Mouse (Mus musculus) mouse trophoblast stem cell (cell line): ENCODE results near the gene Tbc1d30.

ENCODE experiments used
- in situ Hi-C, 2 experiments: fragments of 300-500 bp; cut with MseI, MboI; formaldehyde crosslinking; loops; 2 replicates in 1 of 2; 3 replicates in 1 of 2; pipeline ENCODE4 v1.15.1; 2025

Gene Tbc1d30

GRCm38 (mm10) chr10:121314186-121314585 lies 36.9 kb downstream of the Tbc1d30 start:
- in situ Hi-C loops = no loop called here

GRCm38 (mm10) chr10:121313049-121313448 lies 38.0 kb downstream of the Tbc1d30 start:
- in situ Hi-C loops = no loop called here

- in situ Hi-C loops = no loop called here
Observed at GRCm38 (mm10) chr10:121310511-121311221, 40.4 kb downstream of the Tbc1d30 start.

GRCm38 (mm10) chr10:121309801-121310510 lies 41.1 kb downstream of the Tbc1d30 start:
- in situ Hi-C loops = no loop called here

- in situ Hi-C loops = no loop called here
Observed at GRCm38 (mm10) chr10:121309123-121309655, 41.9 kb downstream of the Tbc1d30 start.

GRCm38 (mm10) chr10:121305441-121305840 lies 45.6 kb downstream of the Tbc1d30 start:
- in situ Hi-C loops = no loop called here

- in situ Hi-C loops = no loop called here
Observed at GRCm38 (mm10) chr10:121303559-121303958, 47.5 kb downstream of the Tbc1d30 start.

GRCm38 (mm10) chr10:121301868-121302267 lies 49.2 kb downstream of the Tbc1d30 start:
- in situ Hi-C loops = no loop called here

- in situ Hi-C loops = no loop called here
Observed at GRCm38 (mm10) chr10:121300659-121301058, 50.4 kb downstream of the Tbc1d30 start.

- in situ Hi-C loops = no loop called here
Observed at GRCm38 (mm10) chr10:121297054-121297701, 53.9 kb downstream of the Tbc1d30 start.

GRCm38 (mm10) chr10:121294471-121294870 lies 56.6 kb downstream of the Tbc1d30 start:
- in situ Hi-C loops = no loop called here

GRCm38 (mm10) chr10:121293829-121294228 lies 57.2 kb downstream of the Tbc1d30 start:
- in situ Hi-C loops = no loop called here

GRCm38 (mm10) chr10:121291272-121291917 lies 59.7 kb downstream of the Tbc1d30 start:
- in situ Hi-C loops = no loop called here

- in situ Hi-C loops = no loop called here
Observed at GRCm38 (mm10) chr10:121290682-121291078, 60.4 kb downstream of the Tbc1d30 start.

- in situ Hi-C loops = no loop called here
Observed at GRCm38 (mm10) chr10:121289970-121290681, 61.0 kb downstream of the Tbc1d30 start.

GRCm38 (mm10) chr10:121282926-121283325 lies 68.2 kb downstream of the Tbc1d30 start:
- in situ Hi-C loops = no loop called here

GRCm38 (mm10) chr10:121282436-121282835 lies 68.6 kb downstream of the Tbc1d30 start:
- in situ Hi-C loops = no loop called here

- in situ Hi-C loops = no loop called here
Observed at GRCm38 (mm10) chr10:121280943-121281342, 70.1 kb downstream of the Tbc1d30 start.

GRCm38 (mm10) chr10:121277022-121277471 lies 74.0 kb downstream of the Tbc1d30 start:
- in situ Hi-C loops = no loop called here

- in situ Hi-C loops = no loop called here
Observed at GRCm38 (mm10) chr10:121274964-121275363, 76.1 kb downstream of the Tbc1d30 start.

GRCm38 (mm10) chr10:121271002-121271401 lies 80.1 kb downstream of the Tbc1d30 start:
- in situ Hi-C loops = no loop called here
